Mouse (Mus musculus) B cell, adult 2 months (primary cell): ENCODE results near the gene Spata5.
"Not testable (repeated sequence)": the region's sequence is repeated elsewhere in the genome, so short reads cannot be mapped to it uniquely, and the experiment has no call there.

Source experiments
- DNase-seq, 2 experiments: peaks; one replicate each; pipeline ENCODE4 v3.0.0; 2022

Spata5 gene

GRCm38 (mm10) chr3:37516379-37516778 lies 96.7 kb downstream of the Spata5 start:
- no peak for DNase-seq

GRCm38 (mm10) chr3:37518611-37519010 lies 98.9 kb downstream of the Spata5 start:
- DNase-seq = no peak

- DNase-seq = no peak
Observed at GRCm38 (mm10) chr3:37520334-37521023, 100.8 kb downstream of the Spata5 start.

- DNase-seq = no peak
Observed at GRCm38 (mm10) chr3:37532079-37532478, 112.4 kb downstream of the Spata5 start.

GRCm38 (mm10) chr3:37540701-37541100 lies 121.0 kb downstream of the Spata5 start:
- not testable (repeated sequence) for DNase-seq

- no peak for DNase-seq
Observed at GRCm38 (mm10) chr3:37546351-37546750, 126.7 kb downstream of the Spata5 start.

GRCm38 (mm10) chr3:37550190-37550589 lies 130.5 kb downstream of the Spata5 start:
- no peak for DNase-seq

- DNase-seq = no peak
Observed at GRCm38 (mm10) chr3:37550594-37550993, 130.9 kb downstream of the Spata5 start.

- DNase-seq = no peak
Observed at GRCm38 (mm10) chr3:37551486-37551885, 131.8 kb downstream of the Spata5 start.

- no peak for DNase-seq
Observed at GRCm38 (mm10) chr3:37552244-37552643, 132.5 kb downstream of the Spata5 start.

GRCm38 (mm10) chr3:37553371-37554033 lies 133.8 kb downstream of the Spata5 start:
- DNase-seq = no peak

- DNase-seq = no peak
Observed at GRCm38 (mm10) chr3:37556412-37557113, 136.9 kb downstream of the Spata5 start.

GRCm38 (mm10) chr3:37557741-37558479 lies 138.2 kb downstream of the Spata5 start:
- DNase-seq = no peak

GRCm38 (mm10) chr3:37559339-37559738 lies 139.6 kb downstream of the Spata5 start:
- no peak for DNase-seq

- DNase-seq = no peak
Observed at GRCm38 (mm10) chr3:37561466-37561865, 141.8 kb downstream of the Spata5 start.

- DNase-seq = no peak
Observed at GRCm38 (mm10) chr3:37566097-37566496, 146.4 kb downstream of the Spata5 start.

GRCm38 (mm10) chr3:37567505-37567904 lies 147.8 kb downstream of the Spata5 start:
- DNase-seq = no peak

- no peak for DNase-seq
Observed at GRCm38 (mm10) chr3:37568780-37569179, 149.1 kb downstream of the Spata5 start.

GRCm38 (mm10) chr3:37569661-37570566 lies 150.2 kb downstream of the Spata5 start:
- no peak for DNase-seq

GRCm38 (mm10) chr3:37571633-37572032 lies 151.9 kb downstream of the Spata5 start:
- no peak for DNase-seq

- no peak for DNase-seq
Observed at GRCm38 (mm10) chr3:37572066-37572465, 152.4 kb downstream of the Spata5 start.

- DNase-seq = no peak
Observed at GRCm38 (mm10) chr3:37576840-37577239, 157.1 kb downstream of the Spata5 start.
